In the genomic region with DNA sequence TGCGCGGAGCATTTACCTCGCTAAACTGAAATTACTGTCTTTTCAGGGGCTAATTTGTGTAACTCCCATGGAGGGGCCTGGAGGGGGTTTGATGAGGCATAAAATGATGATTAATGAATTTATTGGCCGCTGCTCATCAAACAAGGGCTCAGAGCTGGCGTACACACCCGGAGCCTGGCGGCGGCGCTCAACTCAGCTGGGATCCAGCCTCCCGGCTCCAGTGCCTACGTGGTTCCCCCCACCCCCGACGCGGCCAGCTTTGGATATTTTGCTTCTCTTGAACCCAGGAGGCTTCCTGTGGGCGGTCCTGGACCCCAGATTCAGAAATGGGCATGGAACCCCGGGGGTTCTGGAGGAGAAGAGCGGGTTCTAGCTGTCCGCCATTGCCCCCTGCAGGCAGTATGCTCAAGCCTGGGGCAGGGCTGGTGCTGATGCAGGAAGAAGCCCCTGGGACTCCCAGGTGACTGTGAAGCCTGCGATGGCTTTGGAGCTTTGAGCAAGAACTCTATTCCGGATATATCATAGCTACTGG, we compare ENCODE assay signal across 8 mouse cellular contexts. TPM values are rescaled to one million over a fixed set of nuclear protein-coding genes. Genes with fewer than 3 reads are reported as not detected.
DNase-seq lines count a peak whose midpoint lies in the region; ATAC-seq and TF ChIP-seq lines count a peak whose summit lies in the region.

No protein-coding gene starts in this region.

- no peak overlapping the region for H3K9ac ChIP-seq in forebrain, embryonic 13.5 days
- no peak overlapping the region for H3K9ac ChIP-seq in kidney, embryonic 14.5 days (ENCODE audit: low read depth, low read length)

- H3K4me2 ChIP-seq in forebrain, embryonic 13.5 days: no peak overlapping the region
- H3K4me2 ChIP-seq in kidney, embryonic 14.5 days (replicated peaks; ENCODE audit: low read depth, low read length): no peak overlapping the region

- no peaks in the 10 kb centered on the region for H3K36me3 ChIP-seq in forebrain, embryonic 13.5 days (ENCODE audit: poor library complexity, severe bottlenecking)
- no peaks in the 10 kb centered on the region for H3K36me3 ChIP-seq in kidney, embryonic 14.5 days (ENCODE audit: control insufficient read depth, insufficient read depth, low read length)

- 6% methylated on average over 20 of the region's 20 CpGs for whole genome bisulfite sequencing in forebrain, embryonic 13.5 days
- 3% methylated on average over 20 of the region's 20 CpGs for WGBS in kidney, embryonic 14.5 days

- H3K4me3 ChIP-seq in gastrocnemius, adult 2 months: no peak overlapping the region
- no peak overlapping the region for H3K4me3 ChIP-seq in forebrain, embryonic 13.5 days
- H3K4me3 ChIP-seq in kidney, embryonic 14.5 days (ENCODE audit: low read length): peak overlapping the region; percentile 5; the same call in 1 of the 2 replicates

- H3K4me1 ChIP-seq in forebrain, embryonic 13.5 days: peaks cover 21% of the 10 kb centered on the region
- peaks cover 6% of the 10 kb centered on the region; the same call in 1 of the 2 replicates for H3K4me1 ChIP-seq in kidney, embryonic 14.5 days (ENCODE audit: control insufficient read depth, insufficient read depth, low read length)

- peak; percentile 47 for TF ChIP-seq CTCF in gastrocnemius, adult 2 months (IDR thresholded peaks at IDR 0.05)

- intact Hi-C loops in gastrocnemius, adult 2 months (cut with DNase I): loop anchor here (10.0 kb wide), 2 partner anchors 238 to 1052 kb away; a partner anchor contains a TSS

- peak; percentile 37; the same call in 1 of the 2 replicates for ATAC-seq in forebrain, embryonic 13.5 days
- ATAC-seq in kidney, embryonic 14.5 days (ENCODE audit: low FRiP score, low TSS enrichment): peak; percentile 49
- peak; percentile 47 for ATAC-seq in megakaryocyte progenitor cell, adult 5-6 weeks (replicated peaks; ENCODE audit: poor library complexity)
- ATAC-seq in monocyte, adult 5-6 weeks (replicated peaks; ENCODE audit: insufficient number of reproducible peaks, low FRiP score, low TSS enrichment, poor library complexity, severe bottlenecking): no peak

- no peak overlapping the region for H3K27ac ChIP-seq in gastrocnemius, adult 2 months
- no peak overlapping the region for H3K27ac ChIP-seq in forebrain, embryonic 13.5 days
- H3K27ac ChIP-seq in kidney, embryonic 14.5 days (ENCODE audit: low read depth, low read length): no peak overlapping the region

- H3K27me3 ChIP-seq in forebrain, embryonic 13.5 days: peaks cover 93% of the 10 kb centered on the region
- peaks cover 81% of the 10 kb centered on the region for H3K27me3 ChIP-seq in kidney, embryonic 14.5 days (ENCODE audit: control insufficient read depth, insufficient read depth, low read length)

- H3K9me3 ChIP-seq in forebrain, embryonic 13.5 days (replicated peaks): no peaks in the 10 kb centered on the region
- no peaks in the 10 kb centered on the region for H3K9me3 ChIP-seq in kidney, embryonic 14.5 days (ENCODE audit: control insufficient read depth, low read length)

- DNase-seq in gastrocnemius, adult 2 months: peak; percentile 45
- DNase-seq in gastrocnemius, postnatal 25 days: no peak
- peak; percentile 47 for DNase-seq in ES-CJ7 (ENCODE audit: low read depth, low spot score)
- DNase-seq in thymus, postnatal 14 days: peak; percentile 71

RNA-seq across cellular contexts. Expression of a gene that starts 9.4 kb away (rescaled TPM):
- total RNA-seq in gastrocnemius, adult 2 months (2021): not detected
- total RNA-seq in gastrocnemius, postnatal 25 days (2021): 1 to 10 TPM in 1 of 2 experiments, not detected in 1; 7.7 TPM
- polyA plus RNA-seq in forebrain, embryonic 13.5 days (2015; fragmentation: Nextera tagmentation; extraction: Ambion mirVana): 1.3 and 2.4 TPM in 2 replicates
- 2.1 and 2.7 TPM in 2 replicates for polyA plus RNA-seq in kidney, embryonic 14.5 days (2014; fragmentation: Nextera tagmentation; extraction: Ambion mirVana)
- total RNA-seq in megakaryocyte progenitor cell, adult 5-6 weeks (2015): not detected in 2 replicates
- total RNA-seq in megakaryocyte progenitor cell, adult 5-6 weeks (2017): not detected in 2 replicates
- not detected in 3 replicates for total RNA-seq in monocyte, adult 5-6 weeks (2017)
